ENCODE assay signal across 21 mouse cellular contexts in the genomic region with DNA sequence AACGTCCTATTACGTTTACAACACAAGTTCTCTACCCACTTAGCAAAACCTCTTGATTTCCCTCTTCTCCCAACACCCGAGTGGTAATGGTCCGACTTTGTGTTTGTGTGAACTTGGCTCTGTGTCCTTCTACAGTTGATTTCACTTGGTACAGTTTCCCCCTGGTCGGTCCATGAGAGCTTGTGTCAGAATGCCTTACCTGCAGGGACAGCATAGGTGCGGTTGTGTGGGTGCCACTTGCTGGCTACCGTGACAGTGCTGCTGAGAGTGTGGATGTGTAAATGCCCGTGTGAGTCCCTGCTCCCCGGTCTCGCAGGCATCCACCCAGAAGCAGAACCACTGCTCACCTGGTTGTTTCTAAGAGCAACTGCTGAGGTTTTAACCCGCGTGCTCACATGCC.
A peak's percentile ranks its signal among the peaks of the same experiment; 100 is the strongest.
DNase-seq lines count a peak whose midpoint lies in the region; ATAC-seq lines count a peak whose summit lies in the region.
"Had no signal": no experiment of that assay in that cellular context is flagged by ENCODE, and none has a peak within 500 bp of the region (broad histone marks: within the 10 kb centered on the region; RNA-seq: fewer than 3 reads in every experiment).

No protein-coding gene starts in this region.

- no peak overlapping the region for H3K27ac ChIP-seq in heart, embryonic 11.5 days (ENCODE audit: low read depth, low read length)
- H3K27ac ChIP-seq in heart, embryonic 10.5 days = no peak overlapping the region

- no peaks in the 10 kb centered on the region for H3K9me3 ChIP-seq in heart, embryonic 11.5 days (replicated peaks; ENCODE audit: control insufficient read depth, low read length)
- H3K9me3 ChIP-seq in heart, embryonic 10.5 days = no peaks in the 10 kb centered on the region

- no peaks in the 10 kb centered on the region for H3K36me3 ChIP-seq in heart, embryonic 11.5 days (ENCODE audit: control insufficient read depth, insufficient read depth, low read length)
- no peaks in the 10 kb centered on the region for H3K36me3 ChIP-seq in heart, embryonic 10.5 days
- H3K36me3 ChIP-seq: G1E had no signal

- H3K4me3 ChIP-seq in heart, embryonic 11.5 days (ENCODE audit: low read depth, low read length) = no peak overlapping the region
- no peak overlapping the region for H3K4me3 ChIP-seq in heart, embryonic 10.5 days

- ATAC-seq in heart, embryonic 11.5 days (replicated peaks; ENCODE audit: insufficient number of reproducible peaks, low FRiP score, low TSS enrichment) = no peak
- ATAC-seq: activated CD4-positive, CD25-positive, alpha-beta regulatory T cell, adult 4 months; CD4-positive, CD25-positive, alpha-beta regulatory T cell, adult 4 months; Patski had no signal

- no peak overlapping the region for H3K9ac ChIP-seq in heart, embryonic 11.5 days (ENCODE audit: low read depth, low read length)

- DNase-seq in heart, adult 11 months = peak; percentile 82
- DNase-seq in heart, embryonic 10.5 days (ENCODE audit: low spot score) = peak; percentile 52
- no peak for DNase-seq in heart, postnatal 36 days
- DNase-seq in testis, postnatal 10 days (ENCODE audit: low spot score) = peak; percentile 31
- DNase-seq in testis, postnatal 14 days (ENCODE audit: low spot score) = no peak
- DNase-seq: adrenal gland, adult 2 months; adrenal gland, adult 8-10 months; adrenal gland, postnatal 10 days; adrenal gland, postnatal 14 days; adrenal gland, postnatal 25 days; adrenal gland, postnatal 36 days; B cell, adult 2 months; cerebellum, adult 11 months; cerebellum, adult 11-12 months; cerebellum, adult 18-20 months had no signal

- H3K4me2 ChIP-seq in heart, embryonic 11.5 days = no peak overlapping the region

- WGBS in heart, embryonic 11.5 days (ENCODE audit: insufficient replicate concordance) = 84% methylated on average over 12 of the region's 12 CpGs
- WGBS in heart, embryonic 10.5 days = 88% methylated on average over 12 of the region's 12 CpGs

- intact Hi-C loops in heart, postnatal 36 days (cut with DNase I) = no loop called here

- H3K27me3 ChIP-seq in heart, embryonic 11.5 days (ENCODE audit: control insufficient read depth, insufficient read depth, low read length) = no peaks in the 10 kb centered on the region
- H3K27me3 ChIP-seq in heart, embryonic 10.5 days (ENCODE audit: insufficient read depth, poor library complexity, severe bottlenecking) = no peaks in the 10 kb centered on the region
- H3K27me3 ChIP-seq: CH12.LX, Patski had no signal

- H3K4me1 ChIP-seq in heart, embryonic 11.5 days (ENCODE audit: control insufficient read depth, insufficient read depth, low read length) = no peaks in the 10 kb centered on the region
- H3K4me1 ChIP-seq in heart, embryonic 10.5 days = no peaks in the 10 kb centered on the region

Comparison
In these comparisons a context has a peak if more than half of its experiments do, and no peak if none do; other contexts are left out.
1. DNase-seq: peak in heart, adult 11 months (single experiment), heart, embryonic 10.5 days (single experiment) and testis, postnatal 10 days (single experiment); none in heart, postnatal 36 days (0 of 2) and testis, postnatal 14 days (single experiment).